Mouse (Mus musculus): ENCODE results near the gene Eaf2. TPM values are rescaled to one million over a fixed set of nuclear protein-coding genes. Genes with fewer than 3 reads are reported as not detected.

Gene Eaf2
- 1.7 TPM for polyA plus RNA-seq (2021)

- POLR2A ChIA-PET: no interaction called here
- no peak for TF ChIP-seq CTCF (IDR thresholded peaks at IDR 0.05)
- DNase-seq (ENCODE audit: low read depth, low spot score) (peak; percentile 99), ATAC-seq (peak; percentile 99)
- no peaks in the 10 kb centered on the region for H3K27me3 ChIP-seq
- CTCF ChIA-PET: no interaction called here
- in situ Hi-C loops (cut with MboI; ENCODE audit: low pct_unique_long_range_greater_than_20kb): no loop called here
Observed at GRCm38 (mm10) chr16:36874583-36875275, at the start of gene Eaf2, which contains the start of gene Golgb1. Gene Eaf2, minus strand, starts transcription at chr16:36875003. Gene Golgb1, plus strand, starts transcription at chr16:36875140.

DNA sequence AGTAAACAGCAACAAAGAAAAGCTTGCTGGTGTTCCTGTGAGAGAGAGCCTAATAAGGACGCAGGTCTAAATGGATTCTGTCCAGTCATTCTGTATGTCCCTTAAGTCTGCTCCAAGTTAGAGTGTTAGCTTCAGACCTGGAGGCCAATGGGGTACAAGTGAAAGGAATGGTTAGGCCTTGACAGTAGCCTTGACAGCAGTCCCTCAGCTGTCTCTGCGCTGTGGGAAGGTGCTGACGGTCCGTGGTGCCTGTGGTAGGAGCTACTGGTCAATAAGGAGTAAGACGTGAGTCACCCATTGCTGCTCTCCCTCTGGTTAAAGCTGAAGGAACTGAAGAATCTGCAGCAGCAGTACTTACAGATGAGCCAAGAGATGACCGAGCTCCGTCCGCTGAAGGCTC lies 49.5 kb upstream of the Eaf2 start:
- DNase-seq (ENCODE audit: low read depth, low spot score) (no peak), ATAC-seq (no peak)
- in situ Hi-C loops (cut with MboI; ENCODE audit: low pct_unique_long_range_greater_than_20kb): no loop called here
- ChIA-PET CTCF (no interaction called here), POLR2A (interaction anchor here (0.5 to 0.6 kb wide), 2 partner anchors 81 to 978 kb away, joined by 3 read pairs; no protein-coding TSS in a partner anchor)
- TF ChIP-seq CTCF (IDR thresholded peaks at IDR 0.05): no peak
- H3K27me3 ChIP-seq: no peaks in the 10 kb centered on the region

DNA sequence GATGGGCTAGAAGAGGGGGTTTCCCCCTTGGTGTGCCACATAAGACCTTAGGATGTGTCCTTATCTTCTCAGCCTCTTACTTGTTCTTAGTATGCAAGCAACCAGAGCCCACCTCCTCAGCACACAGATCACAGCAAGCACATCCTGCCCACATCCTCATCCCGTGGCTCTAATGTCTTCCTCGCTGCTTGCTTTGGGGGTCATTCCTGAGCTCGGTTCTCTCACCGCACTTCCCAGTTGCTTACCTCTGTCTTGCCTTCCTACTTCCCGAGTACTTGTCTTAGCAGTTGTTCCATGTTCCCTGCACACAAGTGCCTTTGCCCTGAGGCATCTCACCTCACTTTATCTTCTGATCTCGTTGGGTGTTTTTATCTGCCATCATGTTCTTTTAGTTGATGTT lies 47.2 kb upstream of the Eaf2 start:
- POLR2A ChIA-PET: no interaction called here
- CTCF ChIA-PET: no interaction called here
- no peak for TF ChIP-seq CTCF (IDR thresholded peaks at IDR 0.05)
- H3K27me3 ChIP-seq: no peaks in the 10 kb centered on the region
- no peak for ATAC-seq
- DNase-seq (ENCODE audit: low read depth, low spot score): no peak
- in situ Hi-C loops (cut with MboI; ENCODE audit: low pct_unique_long_range_greater_than_20kb): no loop called here

- in situ Hi-C loops (cut with MboI; ENCODE audit: low pct_unique_long_range_greater_than_20kb): no loop called here
- CTCF ChIA-PET: no interaction called here
- no peaks in the 10 kb centered on the region for H3K27me3 ChIP-seq
- no peak for TF ChIP-seq CTCF (IDR thresholded peaks at IDR 0.05)
- DNase-seq (ENCODE audit: low read depth, low spot score) (no peak), ATAC-seq (no peak)
- POLR2A ChIA-PET: no interaction called here
Observed at GRCm38 (mm10) chr16:36921067-36921613, 46.3 kb upstream of the Eaf2 start.

DNA sequence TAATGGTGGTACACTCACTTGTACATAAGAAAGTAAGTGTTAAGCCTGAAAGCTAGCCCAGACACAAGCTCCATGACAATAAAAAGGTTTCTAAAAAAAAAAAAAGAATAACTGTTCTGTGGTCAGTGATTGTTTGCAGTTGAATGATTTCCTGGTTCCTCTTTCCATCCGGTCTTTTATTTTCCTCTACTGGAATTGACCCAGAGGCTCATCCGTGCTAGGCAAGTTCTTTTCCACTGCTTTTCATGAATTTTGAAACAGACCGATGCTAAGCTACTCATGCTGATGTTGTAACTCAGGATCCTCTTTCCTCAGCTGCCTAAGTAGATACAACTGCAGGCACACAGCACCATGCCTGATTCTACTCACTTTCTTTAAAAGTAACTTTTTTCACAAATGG lies 45.6 kb upstream of the Eaf2 start:
- no peak for DNase-seq (ENCODE audit: low read depth, low spot score)
- CTCF ChIA-PET: interaction anchor here (2.1 kb wide), 1 partner anchor 11 kb away, joined by 6 read pairs; no protein-coding TSS in a partner anchor
- ATAC-seq: peak; percentile 44
- no peak for TF ChIP-seq CTCF (IDR thresholded peaks at IDR 0.05)
- in situ Hi-C loops (cut with MboI; ENCODE audit: low pct_unique_long_range_greater_than_20kb): no loop called here
- H3K27me3 ChIP-seq: no peaks in the 10 kb centered on the region
- POLR2A ChIA-PET: interaction anchor here (0.6 kb wide), 1 partner anchor 366 kb away, joined by 3 read pairs; no protein-coding TSS in a partner anchor

DNA sequence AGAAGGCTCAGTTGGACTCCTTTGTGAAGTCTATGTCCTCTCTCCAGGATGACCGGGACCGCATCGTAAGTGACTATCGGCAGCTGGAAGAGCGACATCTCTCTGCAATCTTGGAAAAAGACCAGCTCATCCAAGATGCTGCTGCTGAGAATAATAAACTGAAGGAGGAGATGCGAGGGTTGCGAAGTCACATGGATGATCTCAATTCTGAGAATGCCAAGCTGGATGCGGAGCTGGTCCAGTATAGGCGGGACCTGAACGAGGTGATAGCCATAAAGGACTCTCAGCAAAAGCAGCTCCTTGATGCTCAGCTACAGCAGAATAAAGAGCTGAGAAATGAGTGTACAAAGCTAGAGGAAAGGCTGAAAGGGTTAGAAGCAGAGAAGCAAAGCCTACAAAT lies 43.7 kb upstream of the Eaf2 start:
- TF ChIP-seq CTCF (IDR thresholded peaks at IDR 0.05): no peak
- no peak for DNase-seq (ENCODE audit: low read depth, low spot score)
- POLR2A ChIA-PET: no interaction called here
- in situ Hi-C loops (cut with MboI; ENCODE audit: low pct_unique_long_range_greater_than_20kb): no loop called here
- ATAC-seq: no peak
- H3K27me3 ChIP-seq: no peaks in the 10 kb centered on the region
- CTCF ChIA-PET: interaction anchor here (1.7 to 2.1 kb wide), 2 partner anchors 9 to 90 kb away, joined by 6 to 9 read pairs; no protein-coding TSS in a partner anchor

GRCm38 (mm10) chr16:36914195-36914594 lies 39.4 kb upstream of the Eaf2 start:
- no peak for ATAC-seq
- in situ Hi-C loops (cut with MboI; ENCODE audit: low pct_unique_long_range_greater_than_20kb): no loop called here
- no peaks in the 10 kb centered on the region for H3K27me3 ChIP-seq
- POLR2A ChIA-PET: interaction anchor here (0.6 kb wide), 1 partner anchor 11 kb away, joined by 3 read pairs; no protein-coding TSS in a partner anchor
- CTCF ChIA-PET: interaction anchor here (1.0 to 1.8 kb wide), 3 partner anchors 12 to 21 kb away, joined by 3 to 5 read pairs (median 3); no protein-coding TSS in a partner anchor
- no peak for DNase-seq (ENCODE audit: low read depth, low spot score)
- no peak for TF ChIP-seq CTCF (IDR thresholded peaks at IDR 0.05)

DNA sequence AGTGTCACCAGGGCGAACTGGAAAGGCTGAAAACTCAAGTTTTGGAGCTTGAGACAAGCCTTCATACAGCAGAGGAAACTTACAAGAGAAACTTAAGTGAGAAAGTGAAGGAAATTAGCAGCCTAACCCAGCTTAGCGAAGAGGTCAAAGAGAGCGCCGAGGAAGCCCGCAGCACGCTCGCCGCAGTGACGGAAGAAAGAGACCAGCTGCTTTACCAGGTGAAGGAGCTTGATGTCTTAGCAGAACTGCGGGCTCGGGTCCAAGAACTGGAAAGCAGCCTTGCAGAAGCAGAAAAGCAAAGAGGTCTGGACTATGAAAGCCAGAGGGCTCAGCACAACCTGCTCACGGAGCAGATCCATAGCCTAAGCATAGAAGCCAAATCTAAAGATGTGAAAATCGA lies 37.5 kb upstream of the Eaf2 start:
- POLR2A ChIA-PET: no interaction called here
- CTCF ChIA-PET: interaction anchor here (0.8 to 1.8 kb wide), 3 partner anchors 9 to 29 kb away, joined by 3 to 5 read pairs (median 4); no protein-coding TSS in a partner anchor
- H3K27me3 ChIP-seq: no peaks in the 10 kb centered on the region
- no peak for TF ChIP-seq CTCF (IDR thresholded peaks at IDR 0.05)
- in situ Hi-C loops (cut with MboI; ENCODE audit: low pct_unique_long_range_greater_than_20kb): no loop called here
- DNase-seq (ENCODE audit: low read depth, low spot score): no peak
- ATAC-seq: no peak

GRCm38 (mm10) chr16:36911909-36912308 lies 37.1 kb upstream of the Eaf2 start:
- ChIA-PET POLR2A (no interaction called here), CTCF (interaction anchor here (0.8 to 1.8 kb wide), 3 partner anchors 9 to 28 kb away, joined by 3 to 5 read pairs (median 4); no protein-coding TSS in a partner anchor)
- in situ Hi-C loops (cut with MboI; ENCODE audit: low pct_unique_long_range_greater_than_20kb): no loop called here
- TF ChIP-seq CTCF (IDR thresholded peaks at IDR 0.05): no peak
- H3K27me3 ChIP-seq: no peaks in the 10 kb centered on the region
- ATAC-seq (no peak), DNase-seq (ENCODE audit: low read depth, low spot score) (no peak)

DNA sequence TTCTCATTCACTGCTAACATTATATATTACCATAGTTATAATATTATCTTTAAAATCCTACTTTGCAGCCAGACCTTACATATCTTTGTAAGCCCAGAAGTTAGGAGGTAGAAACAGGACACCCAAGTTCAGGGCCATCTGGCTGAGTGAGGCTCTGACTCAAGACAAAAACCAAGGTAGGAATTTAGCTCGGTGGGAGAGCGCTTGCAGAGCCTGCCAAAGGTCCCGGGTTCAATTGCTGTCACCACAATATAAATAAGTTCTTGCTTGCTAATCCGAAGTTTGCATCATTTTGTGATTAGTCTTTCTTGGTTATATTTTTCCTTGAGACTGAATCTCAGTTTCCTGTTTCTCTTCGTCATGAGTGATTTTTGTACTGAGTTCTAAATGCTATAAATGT lies 28.4 kb upstream of the Eaf2 start:
- DNase-seq (ENCODE audit: low read depth, low spot score) (no peak), ATAC-seq (no peak)
- ChIA-PET POLR2A (no interaction called here), CTCF (interaction anchor here (1.0 to 1.1 kb wide), 2 partner anchors 8 to 15 kb away, joined by 3 to 4 read pairs; no protein-coding TSS in a partner anchor)
- no peaks in the 10 kb centered on the region for H3K27me3 ChIP-seq
- TF ChIP-seq CTCF (IDR thresholded peaks at IDR 0.05): no peak
- in situ Hi-C loops (cut with MboI; ENCODE audit: low pct_unique_long_range_greater_than_20kb): no loop called here

DNA sequence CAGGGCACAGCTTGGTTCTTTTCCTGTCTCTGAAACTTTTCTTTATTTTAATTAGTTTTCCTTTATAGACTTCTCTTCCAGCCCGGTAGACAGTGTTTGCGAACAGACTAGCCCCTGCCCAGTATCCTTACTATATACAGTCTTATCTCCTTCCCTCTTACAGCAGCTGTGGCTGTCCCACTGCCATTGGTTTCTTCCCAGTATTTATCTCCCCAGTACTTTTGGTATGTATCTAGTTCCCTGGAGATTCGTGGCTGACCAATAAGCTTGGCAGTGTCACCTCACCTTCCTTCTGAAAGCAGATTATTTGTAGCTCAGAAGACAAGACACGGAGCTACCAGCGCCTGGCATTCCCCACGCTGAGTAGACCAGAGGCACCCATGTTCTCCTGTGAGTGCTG lies 21.9 kb upstream of the Eaf2 start:
- ChIA-PET CTCF (no interaction called here), POLR2A (no interaction called here)
- in situ Hi-C loops (cut with MboI; ENCODE audit: low pct_unique_long_range_greater_than_20kb): no loop called here
- no peak for TF ChIP-seq CTCF (IDR thresholded peaks at IDR 0.05)
- no peaks in the 10 kb centered on the region for H3K27me3 ChIP-seq
- no peak for DNase-seq (ENCODE audit: low read depth, low spot score)
- ATAC-seq: no peak
